Comparison of ENCODE assay signal across 15 mouse cellular contexts in the genomic region with DNA sequence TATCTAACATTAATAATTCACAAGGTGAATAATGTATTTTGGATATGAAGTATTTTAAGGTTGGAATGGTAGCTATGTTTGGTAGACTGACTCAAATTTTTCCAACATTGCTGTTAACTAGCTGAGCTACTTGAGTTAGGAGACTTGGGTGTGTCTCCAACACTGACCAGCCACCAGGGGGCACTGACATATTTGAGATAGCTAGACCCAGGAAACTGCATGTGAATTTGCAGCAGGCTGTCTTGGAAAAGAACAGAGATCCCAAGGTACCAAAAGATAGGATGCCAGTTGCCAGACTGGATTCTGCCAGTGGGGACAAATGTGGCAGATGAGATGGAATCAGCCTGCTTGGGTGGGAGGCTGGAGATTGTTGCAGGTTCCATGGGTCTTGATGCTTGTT. TPM values are rescaled to one million over a fixed set of nuclear protein-coding genes. Genes with fewer than 3 reads are reported as not detected.
DNase-seq lines count a peak whose midpoint lies in the region; ATAC-seq and TF ChIP-seq lines count a peak whose summit lies in the region.
"Not testable (repeated sequence)": the region's sequence is repeated elsewhere in the genome, so short reads cannot be mapped to it uniquely, and the experiment has no call there.
"Had no signal": no experiment of that assay in that cellular context is flagged by ENCODE, and none has a peak within 500 bp of the region (broad histone marks: within the 10 kb centered on the region; RNA-seq: fewer than 3 reads in every experiment).

No protein-coding gene starts in this region.

- not testable (repeated sequence) for TF ChIP-seq POLR2A in MEL (IDR thresholded peaks at IDR 0.05; ENCODE audit: control insufficient read depth in 1 of 2, insufficient read depth in 1 of 2, low read depth in 1 of 2, low read length in 2 of 2, poor library complexity in 1 of 2); brain, embryonic 14.5 days (IDR thresholded peaks at IDR 0.05; ENCODE audit: borderline replicate concordance, extremely low read depth, insufficient read depth, insufficient read length, poor library complexity, severe bottlenecking)

- TF ChIP-seq EP300 in MEL (IDR thresholded peaks at IDR 0.05; ENCODE audit: low read depth in 1 of 2, low read length in 2 of 2); heart, postnatal 0 days (IDR thresholded peaks at IDR 0.05; ENCODE audit: low read depth); liver, postnatal 0 days (IDR thresholded peaks at IDR 0.05; ENCODE audit: low read depth): not testable (repeated sequence)

- H3K9ac ChIP-seq in MEL (ENCODE audit: control insufficient read depth, low read depth, low read length, poor library complexity, severe bottlenecking); forebrain, embryonic 14.5 days (ENCODE audit: low read length); heart, postnatal 0 days (replicated peaks; ENCODE audit: low read depth, low read length); liver, postnatal 0 days (replicated peaks): not testable (repeated sequence)

- H3K4me3 ChIP-seq in MEL (ENCODE audit: control insufficient read depth in 1 of 2, insufficient read depth in 1 of 2, low read depth in 2 of 2, low read length in 2 of 2); forebrain, embryonic 14.5 days (ENCODE audit: low read depth, low read length); heart, postnatal 0 days (ENCODE audit: low read depth, low read length); liver, postnatal 0 days (ENCODE audit: low read depth, low read length): not testable (repeated sequence)

- H3K27me3 ChIP-seq in MEL (ENCODE audit: control insufficient read depth in 1 of 2, insufficient read depth in 2 of 2, low read length in 2 of 2); forebrain, embryonic 14.5 days (replicated peaks; ENCODE audit: control insufficient read depth, insufficient read depth, low read length); heart, postnatal 0 days (ENCODE audit: control insufficient read depth, insufficient read depth, low read length); liver, postnatal 0 days (ENCODE audit: insufficient read depth, low read length): not testable (repeated sequence)

- not testable (repeated sequence) for H3K9me3 ChIP-seq in MEL (replicated peaks; ENCODE audit: insufficient read depth, low read length); forebrain, embryonic 14.5 days (replicated peaks; ENCODE audit: control insufficient read depth, low read length); heart, postnatal 0 days (replicated peaks; ENCODE audit: control insufficient read depth, low read length); liver, postnatal 0 days (ENCODE audit: low read length)

- TF ChIP-seq RAD21 in MEL (IDR thresholded peaks at IDR 0.05; ENCODE audit: low read depth, low read length), result peak; percentile 48

- not testable (repeated sequence) for H3K4me2 ChIP-seq in forebrain, embryonic 14.5 days (ENCODE audit: low read length); heart, postnatal 0 days (ENCODE audit: low read depth, low read length); liver, postnatal 0 days (ENCODE audit: low read depth, low read length)

- ATAC-seq in forebrain, embryonic 14.5 days; heart, postnatal 0 days (ENCODE audit: insufficient read depth, low read depth): not testable (repeated sequence)
- peak; percentile 55; the same call in 1 of the 2 replicates for ATAC-seq in liver, postnatal 0 days

- not testable (repeated sequence) for H3K27ac ChIP-seq in MEL (ENCODE audit: control insufficient read depth, low read depth, low read length); forebrain, embryonic 14.5 days (ENCODE audit: low read depth, low read length); heart, postnatal 0 days (ENCODE audit: low read depth); liver, postnatal 0 days (ENCODE audit: low read depth)

- not testable (repeated sequence) for H3K79me2 ChIP-seq in MEL (ENCODE audit: control insufficient read depth, insufficient read depth, low read length, poor library complexity)

- peak; percentile 21 for DNase-seq in MEL (ENCODE audit: low read depth, low spot score)
- DNase-seq in brain, embryonic 14.5 days (ENCODE audit: low read depth), result peak; percentile 5
- peak; percentile 6 for DNase-seq in forebrain, embryonic 14.5 days (ENCODE audit: low spot score)
- DNase-seq in heart, postnatal 0 days (ENCODE audit: low spot score); liver, postnatal 0 days: not testable (repeated sequence)
- DNase-seq in kidney, adult 9 months, result peak; percentile 72
- DNase-seq in mesoderm, embryonic 11.5 days (ENCODE audit: low read depth, low spot score), result peak; percentile 15

- not testable (repeated sequence) for H3K4me1 ChIP-seq in MEL (ENCODE audit: control insufficient read depth in 1 of 2, insufficient read depth in 2 of 2, low read length in 2 of 2); forebrain, embryonic 14.5 days (ENCODE audit: control insufficient read depth, insufficient read depth, low read length); heart, postnatal 0 days (ENCODE audit: control insufficient read depth, insufficient read depth); liver, postnatal 0 days (ENCODE audit: insufficient read depth)

- TF ChIP-seq CTCF in MEL (IDR thresholded peaks at IDR 0.05 in 2 of 3, conservative IDR thresholded peaks at IDR 0.05 in 1 of 3; ENCODE audit: control insufficient read depth in 1 of 3, insufficient read depth in 1 of 3, low read depth in 2 of 3, low read length in 3 of 3, poor library complexity in 1 of 3, severe bottlenecking in 1 of 3), result peak in 2 of 3 experiments; percentile 32 to 46; a peak in 4 of 6 replicates
- not testable (repeated sequence) for TF ChIP-seq CTCF in brain, embryonic 14.5 days (IDR thresholded peaks at IDR 0.05; ENCODE audit: borderline replicate concordance, extremely low read depth, insufficient read depth, insufficient read length)
- TF ChIP-seq CTCF in heart, postnatal 0 days (IDR thresholded peaks at IDR 0.05; ENCODE audit: low read depth), result peak; percentile 28
- TF ChIP-seq CTCF in liver, postnatal 0 days (IDR thresholded peaks at IDR 0.05; ENCODE audit: low read depth), result peak; percentile 52

- H3K36me3 ChIP-seq in MEL (ENCODE audit: control insufficient read depth in 1 of 2, insufficient read depth in 2 of 2, low read length in 2 of 2); forebrain, embryonic 14.5 days (ENCODE audit: control insufficient read depth, insufficient read depth, low read length); heart, postnatal 0 days (replicated peaks; ENCODE audit: control insufficient read depth, insufficient read depth, low read length); liver, postnatal 0 days (replicated peaks; ENCODE audit: insufficient read depth, low read length): not testable (repeated sequence)

TF ChIP-seq in MEL, 35 proteins besides CTCF, POLR2A, EP300 and RAD21:
- peak; percentile 63 for TF ChIP-seq SMC3 (IDR thresholded peaks at IDR 0.05; ENCODE audit: low read depth, low read length)
- TF ChIP-seq ZC3H11A (IDR thresholded peaks at IDR 0.05; ENCODE audit: low read depth, low read length), result peak; percentile 49

RNA-seq across cellular contexts. Expression of gene Cyp4a14, which starts 19.9 kb away (rescaled TPM):
- not detected in 2 replicates for total RNA-seq in MEL (2012; rRNA removed)
- not detected for polyA plus RNA-seq in MEL (2012; ENCODE audit: insufficient read depth in 1 of 2, insufficient read length in 2 of 2, low read depth in 1 of 2, low replicate concordance in 2 of 2, missing spikeins in 1 of 2)
- not detected in 2 replicates for polyA plus RNA-seq in brain, embryonic 14.5 days (2012; rRNA removed)
- not detected in 2 replicates for polyA plus RNA-seq in forebrain, embryonic 14.5 days (2014; fragmentation: Nextera tagmentation; extraction: Ambion mirVana)
- total RNA-seq in heart, postnatal 0 days (2014; rRNA removed; ENCODE audit: low replicate concordance), result 0.89 and 26.4 TPM in 2 replicates
- 0.19 TPM in 1 of 2 replicates, not detected in the other for polyA plus RNA-seq in heart, postnatal 0 days (2015; fragmentation: Nextera tagmentation; extraction: Ambion mirVana)
- 935 and 984 TPM in 2 replicates for polyA plus RNA-seq in liver, postnatal 0 days (2015; fragmentation: Nextera tagmentation; extraction: Ambion mirVana)
- total RNA-seq: gastrocnemius, adult 8-10 months; layer of hippocampus, postnatal 10 days; monocyte, adult 5-6 weeks; neutrophil, adult 5-6 weeks had no signal
- polyA plus RNA-seq: CD4-positive, CD25-positive, alpha-beta regulatory T cell, adult 4 months; heart, embryonic 15.5 days; limb, embryonic 11.5 days had no signal

RNA-seq across cellular contexts. Expression of gene Cyp4a30b, which starts 23.6 kb away (rescaled TPM):
- not detected in 2 replicates for total RNA-seq in MEL (2012; rRNA removed)
- not detected for polyA plus RNA-seq in MEL (2012; ENCODE audit: insufficient read depth in 1 of 2, insufficient read length in 2 of 2, low read depth in 1 of 2, low replicate concordance in 2 of 2, missing spikeins in 1 of 2)
- polyA plus RNA-seq in brain, embryonic 14.5 days (2012; rRNA removed), result not detected in 2 replicates
- polyA plus RNA-seq in forebrain, embryonic 14.5 days (2014; fragmentation: Nextera tagmentation; extraction: Ambion mirVana), result not detected in 2 replicates
- total RNA-seq in heart, postnatal 0 days (2014; rRNA removed; ENCODE audit: low replicate concordance), result not detected in 2 replicates
- not detected in 2 replicates for polyA plus RNA-seq in heart, postnatal 0 days (2015; fragmentation: Nextera tagmentation; extraction: Ambion mirVana)
- not detected in 2 replicates for polyA plus RNA-seq in liver, postnatal 0 days (2015; fragmentation: Nextera tagmentation; extraction: Ambion mirVana)
- total RNA-seq: gastrocnemius, adult 8-10 months; layer of hippocampus, postnatal 10 days; monocyte, adult 5-6 weeks; neutrophil, adult 5-6 weeks had no signal
- polyA plus RNA-seq: CD4-positive, CD25-positive, alpha-beta regulatory T cell, adult 4 months; heart, embryonic 15.5 days; limb, embryonic 11.5 days; liver, embryonic 16.5 days had no signal

RNA-seq across cellular contexts. Expression of gene Cyp4a10, which starts 42.0 kb away (rescaled TPM):
- not detected in 2 replicates for total RNA-seq in MEL (2012; rRNA removed)
- polyA plus RNA-seq in MEL (2012; ENCODE audit: insufficient read depth in 1 of 2, insufficient read length in 2 of 2, low read depth in 1 of 2, low replicate concordance in 2 of 2, missing spikeins in 1 of 2), result not detected
- not detected in 2 replicates for polyA plus RNA-seq in brain, embryonic 14.5 days (2012; rRNA removed)
- not detected in 2 replicates for polyA plus RNA-seq in forebrain, embryonic 14.5 days (2014; fragmentation: Nextera tagmentation; extraction: Ambion mirVana)
- not detected in 2 replicates for total RNA-seq in heart, postnatal 0 days (2014; rRNA removed; ENCODE audit: low replicate concordance)
- polyA plus RNA-seq in heart, postnatal 0 days (2015; fragmentation: Nextera tagmentation; extraction: Ambion mirVana), result not detected in 2 replicates
- polyA plus RNA-seq in liver, postnatal 0 days (2015; fragmentation: Nextera tagmentation; extraction: Ambion mirVana), result 550 and 554 TPM in 2 replicates
- total RNA-seq: layer of hippocampus, postnatal 10 days; monocyte, adult 5-6 weeks; neutrophil, adult 5-6 weeks had no signal
- polyA plus RNA-seq: CD4-positive, CD25-positive, alpha-beta regulatory T cell, adult 4 months; heart, embryonic 15.5 days; limb, embryonic 11.5 days had no signal

Comparison
In these comparisons a context has a peak if more than half of its experiments do, and no peak if none do; other contexts are left out.
1. RNA of gene Cyp4a14, which starts 19.9 kb away (polyA plus RNA-seq): 935 to 984 TPM in liver, postnatal 0 days; 0.19 TPM in heart, postnatal 0 days, not detected in MEL, not detected in brain, embryonic 14.5 days and not detected in forebrain, embryonic 14.5 days; every median in the first group is over 100 times any median in the second.
2. RNA of gene Cyp4a10, which starts 42.0 kb away (polyA plus RNA-seq): 550 to 554 TPM in liver, postnatal 0 days; not detected in heart, postnatal 0 days, not detected in MEL, not detected in brain, embryonic 14.5 days and not detected in forebrain, embryonic 14.5 days; every median in the first group is over 100 times any median in the second.